Mouse (Mus musculus) left cerebral cortex, adult 18-20 months (tissue): Measurements from ENCODE around the gene Abcc5. TPM values are rescaled to one million over a fixed set of nuclear protein-coding genes. Genes with fewer than 3 reads are reported as not detected.
A peak's percentile ranks its signal among the peaks of the same experiment; 100 is the strongest.

ENCODE experiments used
- DNase-seq, 2 experiments: peaks; one replicate each; pipeline ENCODE4 v3.0.0; 2021 to 2022; ENCODE audit warnings: low spot score in 2 of 2, mixed read lengths in 1 of 2
- total RNA-seq, 2 experiments: library from RNA; stranded (reverse); gene quantifications; 2 replicates each; pipeline ENCODE4 v1.2.3; 2021

The Abcc5 gene
- total RNA-seq, 2 experiments from 2014 or later = 208 to 216 TPM

DNA sequence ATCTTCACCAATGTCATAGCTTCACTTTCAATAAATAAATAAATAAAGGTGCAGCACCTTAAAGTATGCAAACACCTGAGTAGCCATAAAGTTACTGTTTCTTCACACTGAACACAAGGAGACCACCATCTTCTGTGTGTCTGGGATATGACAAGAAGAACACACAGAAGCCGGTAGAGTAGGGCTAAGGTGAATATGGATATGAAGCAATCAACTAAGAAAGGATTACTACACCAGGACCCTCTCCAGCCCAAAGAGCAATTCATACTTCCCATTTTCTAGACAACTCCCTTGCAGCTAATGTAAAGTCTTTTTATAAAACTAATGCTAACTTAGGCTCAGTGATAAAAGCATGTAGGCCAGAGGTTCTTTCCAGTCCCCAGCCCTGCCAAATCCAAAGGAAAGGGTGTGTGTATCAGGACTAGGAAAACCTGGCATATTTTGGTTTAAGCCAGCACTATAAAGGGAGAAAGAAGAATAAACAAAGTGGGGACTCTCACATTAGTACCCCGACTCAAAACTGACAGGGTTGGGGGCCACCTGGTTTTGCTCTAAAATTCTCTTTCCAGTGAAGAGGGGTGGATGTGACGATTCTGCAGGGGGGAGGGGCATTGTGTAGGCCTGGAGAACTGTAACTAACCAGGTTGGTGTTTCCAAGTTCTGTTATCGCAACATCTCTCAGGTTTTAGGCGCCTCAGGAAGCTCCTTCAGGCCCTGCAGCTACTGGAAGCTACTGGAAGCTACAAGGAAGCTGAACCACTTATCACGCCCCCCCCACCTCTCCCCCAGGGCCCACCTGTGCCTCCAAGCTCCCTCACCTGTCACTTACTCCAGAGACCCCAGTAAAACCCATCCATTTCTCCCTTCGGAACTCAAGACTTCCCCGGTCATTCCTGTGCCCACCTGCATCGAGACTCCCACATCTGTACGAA is 1.2 kb downstream of the Abcc5 start:
- DNase-seq = no peak

DNA sequence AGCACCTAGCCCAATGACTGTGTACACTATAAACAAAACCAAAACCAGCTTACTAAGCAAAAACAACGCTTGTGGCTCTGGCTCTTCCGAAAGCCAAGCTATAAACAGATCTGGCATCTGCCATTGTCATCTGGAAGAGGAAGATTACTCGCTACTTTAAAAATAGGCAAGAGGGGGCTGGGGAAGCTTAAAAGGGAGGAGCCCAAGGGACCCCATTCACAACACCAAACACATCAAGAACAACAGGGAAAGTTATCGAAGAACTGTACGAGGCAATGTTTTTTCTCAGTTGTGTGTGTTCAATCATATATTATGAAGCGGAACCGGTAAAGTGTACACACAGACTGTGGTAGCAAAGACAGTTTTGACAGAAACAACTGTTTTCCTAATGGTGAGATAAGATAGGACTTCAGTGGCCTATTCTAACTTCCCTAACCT is 1.9 kb downstream of the Abcc5 start:
- DNase-seq = no peak

DNA sequence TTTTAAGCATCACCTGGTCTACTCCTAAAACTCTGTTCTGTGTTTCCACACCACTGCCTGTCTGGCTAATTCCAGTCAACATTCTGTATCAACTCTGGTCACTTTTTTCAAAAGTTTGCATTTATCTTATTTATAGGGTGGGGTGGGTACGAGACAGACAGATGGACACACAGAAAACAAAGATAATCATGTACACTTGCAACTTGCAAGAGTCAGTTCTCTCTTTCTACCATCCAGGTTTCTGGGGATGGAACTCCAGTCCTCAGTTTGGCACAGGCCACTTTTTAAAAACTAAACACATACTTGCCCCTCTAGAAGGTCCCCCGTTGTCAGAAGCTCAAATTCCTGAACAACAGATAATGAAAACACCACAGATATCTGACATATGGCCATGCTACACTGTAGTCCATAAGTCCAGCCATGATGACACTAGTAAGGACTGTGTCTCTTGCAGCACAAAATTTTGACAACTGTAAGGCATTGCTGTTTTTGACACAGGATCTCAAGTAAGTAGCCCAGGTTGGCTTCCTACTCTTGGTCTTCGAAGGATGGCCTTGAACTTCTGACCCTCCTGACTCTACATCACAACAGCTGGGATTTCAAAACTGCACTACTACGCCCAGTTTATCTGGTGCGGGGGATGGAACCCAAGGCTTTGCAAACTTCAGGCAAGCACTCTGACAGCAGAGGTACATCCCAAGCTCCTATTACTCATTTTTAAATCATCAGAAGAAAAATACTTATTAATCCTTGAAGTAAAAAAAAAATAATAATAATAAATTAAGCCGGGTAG is 3.1 kb downstream of the Abcc5 start:
- no peak for DNase-seq

DNA sequence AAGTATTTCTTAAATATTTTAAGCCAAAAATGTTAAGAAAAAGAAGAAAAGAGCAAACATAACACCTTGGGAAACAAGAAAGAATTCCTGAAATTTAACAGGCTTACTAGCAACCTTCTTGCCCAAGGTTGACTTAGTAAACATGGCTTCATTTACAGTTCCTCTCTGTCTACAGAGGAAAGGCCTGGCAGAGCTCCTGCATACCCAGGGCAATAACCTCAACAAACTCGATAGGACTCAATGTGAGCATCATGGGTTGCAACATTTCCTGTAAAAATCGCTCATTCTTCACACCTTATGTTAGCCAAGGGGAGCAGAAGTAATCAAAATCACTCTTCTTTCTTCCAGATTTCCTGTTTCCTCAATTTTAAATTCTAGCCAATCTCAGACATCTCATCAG is 8.1 kb downstream of the Abcc5 start:
- DNase-seq = no peak

DNA sequence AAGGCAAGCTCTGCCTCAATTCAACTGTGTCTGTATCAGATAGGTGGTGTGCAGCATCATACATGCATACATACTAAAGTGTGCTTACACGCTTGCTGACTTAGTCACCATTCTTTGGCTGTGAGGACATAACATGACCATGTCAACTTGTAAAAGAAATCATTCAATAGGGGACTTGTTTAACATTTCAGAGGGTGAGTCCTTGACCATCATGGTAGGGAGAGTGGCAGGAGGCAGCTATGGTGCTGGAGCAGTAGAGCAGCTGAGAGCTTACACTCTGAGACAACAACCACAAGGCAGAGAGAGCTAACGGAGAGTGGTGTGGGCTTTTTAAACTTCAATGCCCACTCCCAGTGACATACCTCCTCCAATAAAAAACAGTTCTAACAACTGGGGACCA is 9.9 kb downstream of the Abcc5 start:
- no peak for DNase-seq

DNA sequence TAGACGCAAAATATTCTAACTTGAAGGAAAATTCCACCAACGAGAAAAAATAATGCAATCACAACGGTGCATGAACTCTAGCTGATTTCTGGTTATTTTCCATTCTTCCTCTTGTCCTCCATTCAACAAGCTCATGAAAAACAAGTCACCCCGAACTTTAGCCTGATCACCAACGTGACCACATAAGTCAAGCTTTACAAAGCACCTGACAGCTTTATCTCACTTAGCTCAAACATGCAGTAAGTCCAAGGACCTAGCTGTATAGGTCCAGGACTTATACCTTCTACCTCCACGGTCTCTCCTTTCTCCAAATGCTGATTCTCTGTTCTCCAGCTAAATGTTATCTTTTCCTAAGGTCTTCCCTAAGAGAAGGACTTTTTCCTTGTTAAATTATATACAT is 10.4 kb downstream of the Abcc5 start:
- DNase-seq = no peak

DNA sequence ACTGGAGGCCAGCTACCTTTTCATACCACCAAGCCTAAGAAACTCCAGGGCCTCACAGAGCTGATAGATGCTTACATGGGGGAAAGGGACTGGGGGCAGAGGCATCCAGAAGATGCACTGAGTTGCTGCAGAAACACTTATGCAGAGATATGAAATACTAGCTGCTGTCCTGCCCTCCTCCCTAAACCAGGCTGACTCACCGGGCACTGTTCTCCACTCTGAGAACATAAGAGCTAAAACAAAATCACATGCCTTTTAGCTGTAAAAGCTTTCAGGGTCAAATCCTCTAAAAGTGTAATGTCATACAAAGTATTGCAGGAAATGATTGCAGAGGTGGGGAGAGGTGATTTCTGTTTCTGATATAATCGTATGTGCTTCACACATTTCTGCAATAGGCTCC is 11.0 kb downstream of the Abcc5 start:
- DNase-seq = no peak

DNA sequence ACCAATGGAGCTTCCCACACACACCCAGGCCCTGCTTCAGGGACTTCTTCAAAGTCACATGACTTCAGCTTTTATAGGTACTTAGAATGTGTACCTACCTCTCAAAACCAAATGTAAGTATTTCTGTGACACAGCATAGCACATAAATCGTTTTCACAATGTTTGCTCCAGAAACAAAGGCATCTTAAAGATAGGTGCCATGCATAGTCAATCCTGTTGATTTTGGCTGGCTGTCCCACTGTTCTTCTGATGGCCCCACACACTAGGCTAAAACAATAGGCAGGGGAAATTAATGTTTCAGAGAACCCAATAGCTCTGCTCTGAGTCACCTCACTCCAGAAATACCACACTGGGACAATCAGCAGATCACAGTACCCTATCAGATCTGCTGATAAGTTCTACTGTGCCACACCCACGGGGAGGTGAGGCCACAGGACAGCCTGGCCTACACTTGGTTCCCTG is 12.3 kb downstream of the Abcc5 start:
- DNase-seq = no peak

DNA sequence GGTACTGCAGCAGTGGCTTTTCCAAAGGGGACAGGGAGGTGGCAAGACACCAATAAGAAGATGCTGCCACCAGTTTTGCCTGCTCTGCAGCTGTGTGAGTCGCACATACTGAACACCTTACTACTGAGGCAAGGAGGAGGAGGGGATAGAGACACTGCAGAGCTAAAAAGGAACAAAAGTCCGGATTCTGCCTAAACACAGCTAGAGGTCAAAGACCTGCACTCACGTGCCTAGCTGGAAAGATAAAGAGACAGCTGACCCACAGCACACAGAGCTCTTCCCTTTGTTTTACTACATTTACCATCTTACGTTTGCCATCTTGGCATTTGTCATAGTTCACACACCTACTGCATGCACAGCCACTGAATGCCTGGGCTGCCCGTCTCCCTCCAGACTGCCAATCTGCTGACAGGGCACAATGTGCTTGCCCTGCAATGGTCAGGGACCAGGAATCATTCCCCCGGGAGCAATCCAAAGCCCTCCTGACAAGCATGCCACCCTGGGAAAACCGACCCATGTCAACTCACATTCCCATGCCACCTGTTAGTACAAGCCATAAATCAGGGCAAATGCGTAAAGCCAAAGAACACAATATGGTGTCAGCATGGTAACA is 14.1 kb downstream of the Abcc5 start:
- DNase-seq = no peak

DNA sequence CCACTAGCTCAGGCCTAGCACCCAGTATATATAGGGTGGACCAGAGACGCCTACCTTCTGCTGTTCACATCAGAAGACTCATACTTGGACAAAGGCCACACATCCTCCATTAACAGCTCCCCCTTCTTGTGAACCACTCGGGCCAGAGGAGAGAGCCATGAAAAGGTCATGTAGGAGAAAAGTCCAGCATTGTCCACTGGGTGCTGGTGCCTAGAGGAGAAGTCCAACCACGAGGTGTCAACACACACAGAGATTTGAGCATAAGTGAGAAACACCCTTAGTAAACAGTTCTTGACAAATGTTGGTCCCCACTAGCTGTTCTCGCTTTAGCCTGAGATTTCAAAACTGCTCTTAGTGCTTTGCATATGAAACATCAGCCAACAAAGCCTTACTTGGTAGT is 20.9 kb downstream of the Abcc5 start:
- no peak for DNase-seq

DNA sequence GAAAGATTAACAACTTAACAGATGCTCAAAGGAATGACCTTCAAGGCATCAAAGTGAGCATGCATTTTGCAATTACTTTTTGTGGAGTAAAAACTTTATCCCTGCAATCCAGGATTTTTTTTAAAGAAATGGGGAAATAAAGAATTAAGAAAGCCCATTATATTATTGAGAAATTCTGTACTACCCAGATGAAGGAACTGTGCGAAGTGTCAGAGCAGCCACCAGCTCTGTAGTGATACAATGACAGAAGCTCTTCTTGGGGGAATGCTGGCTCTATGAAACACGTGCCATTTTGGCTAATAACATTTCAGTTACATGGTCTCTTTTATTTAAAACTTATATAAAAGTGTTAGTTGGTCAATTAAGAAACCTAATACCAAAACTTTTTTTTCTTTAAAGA is 22.9 kb downstream of the Abcc5 start:
- DNase-seq = no peak

DNA sequence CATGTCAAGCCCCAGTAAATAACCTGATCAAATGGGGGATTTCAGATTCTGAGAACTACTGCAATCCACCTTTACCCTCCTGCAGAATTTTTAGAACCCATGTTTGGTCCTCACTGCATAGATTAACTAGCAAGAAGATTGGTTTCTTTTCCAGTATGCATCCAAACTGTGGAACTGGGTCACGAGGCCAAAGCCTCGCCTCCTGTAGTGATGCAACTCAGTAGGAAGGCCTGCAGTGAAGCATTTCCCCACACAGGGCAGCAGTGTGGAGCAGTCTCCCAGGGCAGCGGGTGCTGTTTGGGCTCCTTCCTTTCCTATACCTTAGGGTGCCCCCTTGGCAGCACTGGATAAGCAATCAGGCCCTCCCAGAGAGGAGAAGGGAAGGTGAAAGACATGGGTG is 24.6 kb downstream of the Abcc5 start:
- DNase-seq = no peak

DNA sequence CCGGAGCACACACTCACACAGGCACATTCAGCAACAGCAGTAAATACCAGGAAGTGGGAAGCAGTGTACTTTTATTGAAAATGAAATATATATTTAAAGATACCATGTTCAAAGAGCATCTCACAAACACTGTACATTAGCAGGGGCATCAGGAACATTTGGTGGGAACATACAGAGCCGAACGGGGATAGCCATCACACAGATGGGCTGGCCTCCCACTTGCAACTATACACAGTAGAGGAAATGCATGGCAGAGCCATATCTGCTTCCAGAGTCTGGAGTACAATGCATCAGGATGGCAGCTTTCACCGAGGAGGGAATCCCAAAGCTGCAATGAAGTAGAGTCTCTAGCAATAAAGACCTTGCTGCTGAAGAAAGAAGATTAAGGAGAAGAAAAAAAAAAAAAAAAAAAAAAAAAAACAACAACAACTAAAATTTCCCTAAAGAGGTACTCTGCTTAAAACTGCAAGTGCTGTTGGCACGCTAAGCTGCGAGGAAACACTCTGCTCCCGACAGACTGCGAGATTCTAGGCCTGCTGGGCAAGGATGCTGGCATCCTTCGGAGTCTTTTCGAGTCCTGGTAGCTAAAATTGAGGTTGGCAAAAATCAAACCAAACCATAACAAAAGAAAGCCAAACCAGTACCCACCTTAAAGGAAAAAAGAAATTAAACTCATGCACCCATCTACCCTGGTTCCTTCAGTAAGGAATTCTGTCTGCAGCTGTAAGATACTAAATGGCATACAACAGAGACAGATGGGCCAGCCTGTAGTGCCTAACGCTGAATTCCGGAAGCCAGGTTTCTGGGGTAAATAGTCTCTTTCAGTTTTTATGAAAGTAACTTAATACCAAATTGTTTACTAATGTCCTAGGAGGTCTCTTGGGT is 25.2 kb downstream of the Abcc5 start:
- peak in 1 of 2 experiments; percentile 33 for DNase-seq

DNA sequence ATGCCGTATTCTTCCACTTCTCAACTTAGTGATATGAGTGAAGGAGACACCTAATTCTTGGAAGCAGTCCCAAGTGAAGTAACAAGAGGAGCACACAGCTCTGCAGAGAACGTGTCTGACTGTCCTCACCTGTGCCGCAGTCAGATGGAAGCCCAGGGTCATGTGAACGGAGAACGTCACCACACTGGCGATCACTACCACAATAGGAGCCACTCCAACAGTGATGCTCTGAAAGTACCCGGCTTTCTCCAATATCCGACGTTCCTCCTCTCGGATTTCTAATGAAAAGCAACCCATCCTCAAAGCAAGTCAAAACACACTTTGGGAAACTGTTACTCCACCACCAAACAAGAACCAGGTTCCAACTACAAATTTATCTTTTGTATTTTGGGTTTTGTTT is 29.3 kb downstream of the Abcc5 start:
- no peak for DNase-seq

DNA sequence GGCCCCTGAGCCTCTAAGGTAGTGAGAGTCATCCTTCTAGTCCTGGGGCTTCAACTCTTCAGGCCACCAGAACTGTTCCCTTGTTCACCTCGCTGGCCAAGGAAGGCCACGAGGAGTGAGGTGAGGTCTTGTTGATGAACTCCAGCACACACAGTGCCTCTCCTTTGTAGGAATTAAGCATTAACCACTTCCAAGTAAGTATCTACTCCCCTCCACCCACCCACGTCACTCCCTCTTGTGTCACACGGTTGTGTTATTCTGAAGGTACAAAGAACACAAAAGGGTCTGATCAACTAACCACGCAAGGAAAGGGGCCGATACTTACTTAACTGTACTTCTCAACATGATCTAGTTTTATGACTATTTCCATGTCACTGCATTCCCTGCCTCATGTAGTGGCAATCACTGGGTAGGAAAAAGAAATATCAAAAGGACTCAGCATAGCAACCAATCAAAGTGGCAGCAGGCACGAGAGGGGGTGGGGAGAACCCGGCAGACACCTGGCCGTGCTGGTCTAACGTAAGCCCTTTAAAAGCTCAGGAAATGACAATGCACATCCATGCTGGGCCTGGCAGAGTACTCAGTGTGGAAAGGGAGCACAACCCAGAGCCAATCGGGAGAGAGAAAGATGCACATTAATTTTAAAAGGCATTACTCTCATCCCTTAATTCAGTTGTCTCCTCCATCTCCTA is 30.8 kb downstream of the Abcc5 start:
- no peak for DNase-seq

DNA sequence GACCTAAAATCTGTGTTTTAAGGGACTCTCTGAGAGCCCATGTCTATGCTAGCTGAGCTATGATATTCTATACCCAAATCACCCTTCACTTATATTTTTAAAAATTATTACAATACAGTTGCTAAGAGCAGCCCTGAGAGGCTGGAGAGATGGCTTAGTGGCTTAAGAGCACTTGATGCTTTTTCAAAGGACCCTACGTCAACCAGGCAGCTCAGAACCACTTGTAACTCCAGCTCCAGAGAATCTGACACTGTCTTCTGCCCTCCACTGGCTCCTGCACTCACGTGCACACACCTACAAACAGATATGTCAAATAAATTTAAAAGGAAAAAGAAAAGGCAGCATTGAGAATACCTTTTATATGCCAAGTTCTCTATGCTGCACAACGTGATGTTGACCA is 34.4 kb downstream of the Abcc5 start:
- no peak for DNase-seq

DNA sequence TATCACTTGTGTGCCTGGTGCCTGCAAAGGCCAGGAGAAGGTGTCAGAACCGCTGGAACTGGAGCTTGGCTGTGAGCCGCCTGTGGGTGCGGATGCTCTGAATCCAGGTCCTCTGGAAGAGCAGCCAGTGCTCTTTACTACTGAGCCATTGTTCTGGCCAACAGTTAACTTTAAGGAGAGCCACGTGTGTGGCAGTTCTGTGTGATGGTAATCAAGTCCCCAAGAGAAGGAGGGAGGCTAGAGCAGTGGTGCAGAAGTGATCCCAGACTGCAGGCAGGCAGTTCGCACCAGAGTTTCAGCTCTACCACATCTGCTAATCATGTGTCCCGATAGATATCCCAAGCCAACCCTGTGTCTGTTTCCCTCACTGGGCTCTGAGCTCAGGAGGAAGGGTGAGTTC is 36.0 kb downstream of the Abcc5 start:
- DNase-seq = no peak

DNA sequence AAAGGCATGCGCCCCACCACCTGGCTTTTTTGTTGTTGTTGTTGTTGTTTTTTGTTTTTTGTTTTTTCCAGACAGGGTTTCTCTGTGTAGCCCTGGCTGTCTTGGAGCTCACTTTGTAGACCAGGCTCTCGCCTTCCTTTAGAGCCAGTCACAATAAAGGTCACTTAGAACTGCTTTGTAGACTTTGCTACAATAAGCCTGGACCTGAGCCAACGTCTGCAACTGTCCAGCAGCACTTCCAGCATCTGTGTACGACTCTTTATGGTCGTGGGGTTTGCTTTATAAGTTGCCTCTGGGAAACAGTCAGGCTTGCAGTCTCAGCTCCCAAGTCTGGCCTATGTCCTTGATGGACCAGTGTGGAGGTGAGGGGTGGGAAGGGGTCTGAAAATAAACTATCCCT is 45.2 kb downstream of the Abcc5 start:
- DNase-seq = no peak

DNA sequence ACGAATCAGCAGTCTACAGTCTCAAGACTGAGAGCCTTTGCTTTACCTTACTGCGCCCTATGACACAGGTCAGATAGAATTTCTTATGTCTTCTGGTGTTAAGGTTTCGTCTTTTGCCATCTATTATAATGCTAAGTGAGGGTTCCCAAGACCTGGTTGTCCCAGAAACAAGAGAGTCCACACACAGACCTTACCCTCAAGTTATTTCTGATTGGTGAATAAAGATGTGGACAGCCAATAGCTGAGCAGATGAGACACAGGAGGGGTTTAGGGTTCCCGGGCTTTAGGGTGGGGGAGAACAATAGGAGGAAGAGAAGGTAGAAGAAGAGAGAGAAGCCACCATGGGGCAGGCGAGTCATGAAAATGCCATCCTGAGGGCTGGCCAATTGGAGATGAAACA is 50.9 kb downstream of the Abcc5 start:
- no peak for DNase-seq

DNA sequence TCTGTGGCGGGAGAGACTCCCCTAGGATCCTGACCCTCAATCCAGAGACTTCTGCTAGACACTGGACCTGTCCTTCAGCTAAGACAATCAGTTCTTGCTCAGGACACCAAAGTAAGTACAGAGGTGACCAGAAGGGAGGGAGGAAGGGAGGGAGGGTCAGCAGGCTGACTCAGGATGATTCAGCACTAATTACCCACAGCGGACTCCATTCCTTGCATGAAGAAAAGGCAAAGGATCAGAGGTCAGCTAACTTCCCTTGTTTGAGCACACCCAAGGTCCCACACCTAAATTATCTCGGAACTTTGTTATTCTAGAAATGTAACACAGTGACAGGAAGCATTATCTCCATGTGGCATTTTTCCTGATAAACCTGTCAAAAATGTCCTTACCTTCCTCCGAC is 54.5 kb downstream of the Abcc5 start:
- DNase-seq = no peak
